Mouse (Mus musculus) liver, embryonic 12.5 days (tissue): ENCODE measurements around the gene Cdh3. TPM values are rescaled to one million over a fixed set of nuclear protein-coding genes. Genes with fewer than 3 reads are reported as not detected.
"Not testable (repeated sequence)": the region's sequence is repeated elsewhere in the genome, so short reads cannot be mapped to it uniquely, and the experiment has no call there.

Experiments
- ATAC-seq: fragments of 200-750 bp; cut with Nextera tagmentation; 2 replicates; pipeline ENCODE4 v1.8.0; 2017; ENCODE audit warnings: moderate number of reproducible peaks, mild to moderate bottlenecking, moderate library complexity
- H3K27ac ChIP-seq: fragments of 300-500 bp; sonication (generic); 2 replicates; pipeline ENCODE4 v1.5.1; 2016; ENCODE audit warnings: mild to moderate bottlenecking
- H3K27me3 ChIP-seq: fragments of 300-500 bp; sonication (generic); replicated peaks from 2 replicates; pipeline ENCODE4 v1.6.1; 2016; ENCODE audit warnings: mild to moderate bottlenecking, moderate library complexity
- H3K36me3 ChIP-seq: fragments of 300-500 bp; sonication (generic); 2 replicates; pipeline ENCODE4 v1.6.1; 2016; ENCODE audit warnings: mild to moderate bottlenecking, moderate library complexity
- H3K4me1 ChIP-seq: fragments of 300-500 bp; sonication (generic); 2 replicates; pipeline ENCODE4 v1.6.1; 2016
- H3K4me2 ChIP-seq: fragments of 300-500 bp; sonication (generic); 2 replicates; pipeline ENCODE4 v1.6.1; 2016; ENCODE audit warnings: mild to moderate bottlenecking, moderate library complexity
- H3K4me3 ChIP-seq: fragments of 300-500 bp; sonication (generic); 2 replicates; pipeline ENCODE4 v1.5.1; 2016; ENCODE audit warnings: mild to moderate bottlenecking, moderate library complexity
- H3K9ac ChIP-seq: fragments of 300-500 bp; sonication (generic); 2 replicates; pipeline ENCODE4 v1.6.1; 2016; ENCODE audit warnings: mild to moderate bottlenecking, moderate library complexity
- H3K9me3 ChIP-seq: fragments of 300-500 bp; sonication (generic); replicated peaks from 2 replicates; pipeline ENCODE4 v1.6.1; 2016; ENCODE audit warnings: mild to moderate bottlenecking, moderate library complexity
- WGBS: fragments of 180-500 bp; shearing (Covaris S2); methylation state at CpG from one replicate; pipeline ENCODE4 v1.1.7; 2016; ENCODE audit not compliant: insufficient replicate concordance; 5-methylcytosine and 5-hydroxymethylcytosine counted together
- polyA plus RNA-seq: library from polyadenylated mRNA; unstranded; fragments of >200 nt; fragmentation: Nextera tagmentation; extraction: Ambion mirVana; gene quantifications from 2 replicates; pipeline ENCODE4 v1.2.1, GENCODE M21; 2016

Gene Cdh3
- polyA plus RNA-seq, 1 experiment from 2014 or later = 6.8 TPM

GRCm38 (mm10) chr8:106576849-106577555 is 66.3 kb downstream of the Cdh3 start:
- no peak overlapping the region for H3K9ac ChIP-seq
- H3K4me2 ChIP-seq = no peak overlapping the region
- H3K27ac ChIP-seq = no peak overlapping the region
- peaks cover 8% of the 10 kb centered on the region; the same call in 1 of the 2 replicates for H3K4me1 ChIP-seq
- H3K36me3 ChIP-seq = no peaks in the 10 kb centered on the region
- no peaks in the 10 kb centered on the region for H3K27me3 ChIP-seq
- H3K9me3 ChIP-seq = no peaks in the 10 kb centered on the region
- 14% methylated on average over 6 of the region's 6 CpGs for WGBS
- no peak overlapping the region for H3K4me3 ChIP-seq
- ATAC-seq = no peak

DNA sequence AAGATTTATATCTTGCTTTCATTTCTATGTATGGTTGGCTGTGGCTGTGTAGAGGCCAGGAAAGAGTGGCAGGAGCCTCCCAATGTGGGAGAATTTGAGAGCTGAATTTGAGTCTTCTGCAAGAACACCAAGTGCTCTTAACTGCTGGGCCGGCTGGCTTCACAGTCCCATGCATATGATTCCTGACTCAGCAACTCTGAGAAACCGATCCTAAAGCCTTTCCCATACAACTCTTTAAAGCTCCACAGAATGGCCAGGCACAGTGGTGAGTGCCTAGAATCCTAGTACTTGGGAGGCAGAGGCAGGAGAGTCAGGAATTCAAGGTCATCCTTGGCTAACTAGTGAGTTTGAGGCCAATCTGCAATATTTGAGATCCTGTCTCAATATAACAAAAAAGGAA is 68.8 kb downstream of the Cdh3 start:
- ATAC-seq = no peak
- 50% methylated on average over 2 of the region's 2 CpGs for WGBS

DNA sequence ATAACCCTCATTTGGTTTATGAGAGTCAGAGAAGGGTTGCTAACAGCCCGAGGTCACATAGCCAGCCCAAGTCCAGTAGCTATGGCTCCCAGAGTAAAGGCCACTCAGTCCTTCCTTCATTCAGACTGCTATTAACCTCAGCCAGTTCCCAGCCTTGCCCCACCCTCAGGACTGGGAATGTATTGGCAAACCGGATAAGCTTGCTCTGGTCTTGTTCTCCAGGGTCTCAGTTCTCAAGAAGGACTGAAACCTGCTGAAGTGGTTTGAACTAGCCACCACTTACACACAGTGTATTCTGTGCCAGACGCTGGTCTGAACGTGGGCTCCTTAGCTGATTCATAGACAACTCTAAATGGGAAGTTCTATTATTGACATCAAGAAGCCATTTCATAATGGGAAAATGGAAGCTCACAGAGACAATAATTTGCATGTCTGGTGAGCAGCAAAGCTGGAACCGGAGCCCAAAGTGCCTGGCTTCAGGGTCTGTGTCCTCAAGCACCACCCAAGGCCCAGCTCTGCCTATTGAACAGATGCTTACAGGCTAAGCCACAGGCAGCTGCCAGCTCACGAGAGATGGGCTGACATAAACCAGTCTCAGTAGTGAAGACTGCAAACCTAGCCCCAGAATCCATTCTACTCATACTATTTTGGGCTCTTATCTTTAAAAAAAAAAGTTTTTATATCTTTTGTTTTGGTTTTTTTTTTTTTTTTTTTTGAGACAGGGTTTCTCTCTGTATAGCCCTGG is 70.8 kb downstream of the Cdh3 start:
- WGBS = 55% methylated on average over 6 of the region's 6 CpGs
- no peaks in the 10 kb centered on the region for H3K27me3 ChIP-seq
- H3K4me2 ChIP-seq = no peak overlapping the region
- peaks cover 8% of the 10 kb centered on the region; the same call in 1 of the 2 replicates for H3K4me1 ChIP-seq
- H3K9ac ChIP-seq = no peak overlapping the region
- no peak overlapping the region for H3K27ac ChIP-seq
- H3K9me3 ChIP-seq = no peaks in the 10 kb centered on the region
- H3K4me3 ChIP-seq = no peak overlapping the region
- no peaks in the 10 kb centered on the region for H3K36me3 ChIP-seq
- ATAC-seq = no peak

More for the DNA sequence above, 68.8 kb downstream of the Cdh3 start:
- Histone ChIP-seq H3K9ac (no peak overlapping the region), H3K9me3 (no peaks in the 10 kb centered on the region), H3K4me3 (no peak overlapping the region), H3K27ac (no peak overlapping the region), H3K36me3 (no peaks in the 10 kb centered on the region), H3K27me3 (no peaks in the 10 kb centered on the region), H3K4me1 (peaks cover 8% of the 10 kb centered on the region; the same call in 1 of the 2 replicates), H3K4me2 (no peak overlapping the region)

GRCm38 (mm10) chr8:106584942-106585670 is 74.4 kb downstream of the Cdh3 start:
- peaks cover 5% of the 10 kb centered on the region; the same call in 1 of the 2 replicates for H3K4me1 ChIP-seq
- no peak overlapping the region for H3K9ac ChIP-seq
- H3K4me2 ChIP-seq = no peak overlapping the region
- no peak for ATAC-seq
- WGBS = 51% methylated on average over 11 of the region's 11 CpGs
- no peaks in the 10 kb centered on the region for H3K27me3 ChIP-seq
- no peak overlapping the region for H3K27ac ChIP-seq
- H3K36me3 ChIP-seq = no peaks in the 10 kb centered on the region
- no peaks in the 10 kb centered on the region for H3K9me3 ChIP-seq
- H3K4me3 ChIP-seq = no peak overlapping the region

DNA sequence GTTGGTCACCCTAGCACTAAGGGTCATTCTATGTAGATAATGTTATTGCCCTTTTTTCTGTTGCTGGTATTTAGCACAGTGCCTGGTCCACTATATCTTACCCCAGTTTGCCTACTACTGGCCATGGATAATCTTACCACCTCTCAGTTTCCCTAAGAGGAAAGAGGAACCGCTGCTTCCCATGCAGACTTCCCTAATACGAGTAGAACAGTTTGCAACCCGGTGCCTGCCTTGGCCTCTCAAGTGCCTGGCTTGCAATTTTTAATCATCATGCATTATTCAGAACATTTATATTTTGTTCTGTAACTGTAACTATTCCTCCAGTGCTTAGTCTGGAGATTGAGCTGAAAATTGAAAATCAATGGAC is 75.0 kb downstream of the Cdh3 start:
- Histone ChIP-seq H3K4me1 (peaks cover 5% of the 10 kb centered on the region; the same call in 1 of the 2 replicates), H3K9ac (no peak overlapping the region), H3K27me3 (no peaks in the 10 kb centered on the region), H3K27ac (no peak overlapping the region), H3K4me3 (no peak overlapping the region), H3K4me2 (no peak overlapping the region), H3K36me3 (no peaks in the 10 kb centered on the region), H3K9me3 (no peaks in the 10 kb centered on the region)
- WGBS = 33% methylated on average over 3 of the region's 3 CpGs
- ATAC-seq = no peak

GRCm38 (mm10) chr8:106586896-106587295 is 76.2 kb downstream of the Cdh3 start:
- ATAC-seq = no peak
- H3K4me2 ChIP-seq = no peak overlapping the region
- no peaks in the 10 kb centered on the region for H3K9me3 ChIP-seq
- H3K27ac ChIP-seq = no peak overlapping the region
- H3K4me1 ChIP-seq = peaks cover 5% of the 10 kb centered on the region; the same call in 1 of the 2 replicates
- no peak overlapping the region for H3K9ac ChIP-seq
- H3K36me3 ChIP-seq = no peaks in the 10 kb centered on the region
- no peak overlapping the region for H3K4me3 ChIP-seq
- WGBS = 69% methylated on average over 8 of the region's 8 CpGs
- H3K27me3 ChIP-seq = no peaks in the 10 kb centered on the region

GRCm38 (mm10) chr8:106588443-106589431 is 78.0 kb downstream of the Cdh3 start:
- Histone ChIP-seq H3K4me1 (peaks cover 5% of the 10 kb centered on the region; the same call in 1 of the 2 replicates), H3K27me3 (no peaks in the 10 kb centered on the region), H3K27ac (0 out of 2 replicates have a peak overlapping the region, but pooled peaks have one; percentile 10), H3K4me3 (no peak overlapping the region), H3K9ac (no peak overlapping the region), H3K4me2 (no peak overlapping the region), H3K9me3 (no peaks in the 10 kb centered on the region), H3K36me3 (no peaks in the 10 kb centered on the region)
- WGBS = 51% methylated on average over 3 of the region's 3 CpGs
- ATAC-seq = peak; percentile 65; the same call in 1 of the 2 replicates

DNA sequence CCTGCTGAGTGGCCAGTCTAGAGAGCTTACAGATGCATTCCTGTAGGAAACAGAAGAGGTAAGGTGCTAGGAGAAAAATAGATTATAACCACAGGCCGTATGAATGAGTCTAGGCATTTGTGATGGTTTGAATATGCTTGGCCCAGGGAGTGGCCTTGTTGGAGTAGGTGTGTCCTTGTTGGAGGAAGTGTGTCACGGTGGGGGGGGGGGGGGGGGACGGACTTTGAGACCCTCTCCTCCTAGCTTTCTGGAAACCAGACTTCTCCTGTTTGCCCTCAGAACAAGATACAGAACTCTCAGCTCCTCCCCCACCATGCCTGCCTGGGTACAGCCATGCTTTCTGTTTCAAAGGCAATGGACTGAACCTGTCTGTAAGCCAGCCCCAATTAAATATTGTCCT is 81.8 kb downstream of the Cdh3 start:
- ATAC-seq = no peak
- no peak overlapping the region for H3K4me3 ChIP-seq
- no peak overlapping the region for H3K9ac ChIP-seq
- 15% methylated on average over 3 of the region's 3 CpGs for WGBS
- H3K9me3 ChIP-seq = no peaks in the 10 kb centered on the region
- no peaks in the 10 kb centered on the region for H3K27me3 ChIP-seq
- H3K4me1 ChIP-seq = peaks cover 5% of the 10 kb centered on the region; the same call in 1 of the 2 replicates
- H3K27ac ChIP-seq = no peak overlapping the region
- no peak overlapping the region for H3K4me2 ChIP-seq
- no peaks in the 10 kb centered on the region for H3K36me3 ChIP-seq

DNA sequence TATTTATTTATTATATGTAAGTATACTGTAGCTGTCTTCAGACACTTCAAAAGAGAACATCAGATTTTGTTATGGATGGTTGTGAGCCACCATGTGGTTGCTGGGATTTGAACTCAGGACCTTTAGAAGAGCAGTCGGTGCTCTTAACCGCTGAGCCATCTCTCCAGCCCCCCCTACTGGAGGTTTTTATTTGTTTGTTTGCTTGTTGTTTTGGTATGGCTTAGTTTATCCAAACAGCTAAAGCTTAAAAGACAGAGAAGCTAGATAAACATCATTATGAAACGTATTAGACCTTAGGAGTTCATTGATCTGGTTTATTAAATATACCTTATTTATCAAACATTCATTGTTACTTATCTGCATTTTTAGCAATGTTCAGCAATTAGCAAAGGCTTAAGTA is 84.9 kb downstream of the Cdh3 start:
- not testable (repeated sequence) for H3K9me3 ChIP-seq, H3K4me1 ChIP-seq, H3K36me3 ChIP-seq, ATAC-seq, H3K4me2 ChIP-seq, H3K4me3 ChIP-seq, H3K9ac ChIP-seq, H3K27ac ChIP-seq
- H3K27me3 ChIP-seq = peaks cover 16% of the 10 kb centered on the region; the same call in 1 of the 2 replicates
- 77% methylated on average over 3 of the region's 3 CpGs for WGBS

DNA sequence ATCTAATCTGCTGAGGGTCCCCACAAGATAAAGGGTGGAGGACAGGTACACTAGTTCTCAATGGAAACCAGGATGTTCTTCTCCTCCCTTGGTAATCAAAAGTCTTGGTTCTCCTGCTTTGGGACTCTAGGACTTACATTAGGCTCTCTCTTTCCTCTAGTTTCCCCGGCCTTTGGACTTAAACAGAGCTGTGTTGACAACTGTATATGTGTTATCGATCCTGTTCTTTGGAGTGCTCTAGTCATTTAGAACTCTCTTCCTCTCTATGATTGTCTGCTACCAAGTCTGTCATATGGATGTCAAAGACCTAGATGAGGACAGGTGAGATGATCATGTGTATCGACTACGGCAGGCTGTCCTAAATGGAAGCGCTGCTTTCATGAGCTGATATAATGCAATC is 86.4 kb downstream of the Cdh3 start:
- 76% methylated on average over 5 of the region's 5 CpGs for WGBS
- H3K4me3 ChIP-seq = no peak overlapping the region
- peak overlapping the region; percentile 22; the same call in 1 of the 2 replicates for H3K27ac ChIP-seq
- H3K9ac ChIP-seq = no peak overlapping the region
- ATAC-seq = no peak
- H3K4me2 ChIP-seq = no peak overlapping the region
- peaks cover 29% of the 10 kb centered on the region for H3K27me3 ChIP-seq
- H3K36me3 ChIP-seq = no peaks in the 10 kb centered on the region
- no peaks in the 10 kb centered on the region for H3K9me3 ChIP-seq
- H3K4me1 ChIP-seq = no peaks in the 10 kb centered on the region
